Mouse (Mus musculus): ENCODE results near the gene Gm10491. TPM values are rescaled to one million over a fixed set of nuclear protein-coding genes. Genes with fewer than 3 reads are reported as not detected.

Gm10491 gene
- polyA plus RNA-seq, 1 experiment from 2014 or later = not detected

Other genes with a start within 250 kb of the Gm10491 start
- gene Plp2, start 236.4 kb downstream of the Gm10491 start, polyA plus RNA-seq (2015; fragmentation: Nextera tagmentation; extraction: Ambion mirVana) = 157 and 175 TPM in 2 replicates
- 0.11 and 0.25 TPM in 2 replicates for gene Magix, start 226.6 kb downstream of the Gm10491 start, polyA plus RNA-seq (2015; fragmentation: Nextera tagmentation; extraction: Ambion mirVana)
- 28.3 and 30.2 TPM in 2 replicates for gene Gpkow, start 210.7 kb downstream of the Gm10491 start, polyA plus RNA-seq (2015; fragmentation: Nextera tagmentation; extraction: Ambion mirVana)
- gene Wdr45, start 193.5 kb downstream of the Gm10491 start, polyA plus RNA-seq (2015; fragmentation: Nextera tagmentation; extraction: Ambion mirVana) = 25.0 and 28.7 TPM in 2 replicates
- 0.27 and 0.74 TPM in 2 replicates for gene Gm45208, start 185.6 kb downstream of the Gm10491 start, polyA plus RNA-seq (2015; fragmentation: Nextera tagmentation; extraction: Ambion mirVana)
- gene Praf2, start 179.4 kb downstream of the Gm10491 start, polyA plus RNA-seq (2015; fragmentation: Nextera tagmentation; extraction: Ambion mirVana) = 42.4 and 42.5 TPM in 2 replicates
- 5.6 and 6.1 TPM in 2 replicates for gene Ccdc120, start 156.9 kb downstream of the Gm10491 start, polyA plus RNA-seq (2015; fragmentation: Nextera tagmentation; extraction: Ambion mirVana)
- 16.3 and 16.9 TPM in 2 replicates for gene Tfe3, start 145.3 kb downstream of the Gm10491 start, polyA plus RNA-seq (2015; fragmentation: Nextera tagmentation; extraction: Ambion mirVana)
- 26.7 and 27.3 TPM in 2 replicates for gene Gripap1, start 118.1 kb downstream of the Gm10491 start, polyA plus RNA-seq (2015; fragmentation: Nextera tagmentation; extraction: Ambion mirVana)
- gene Kcnd1, start 85.5 kb downstream of the Gm10491 start, polyA plus RNA-seq (2015; fragmentation: Nextera tagmentation; extraction: Ambion mirVana) = 0.72 and 1.2 TPM in 2 replicates
- 28.0 and 29.4 TPM in 2 replicates for gene Otud5, start 66.5 kb downstream of the Gm10491 start, polyA plus RNA-seq (2015; fragmentation: Nextera tagmentation; extraction: Ambion mirVana)
- gene Pim2, start 29.6 kb downstream of the Gm10491 start, polyA plus RNA-seq (2015; fragmentation: Nextera tagmentation; extraction: Ambion mirVana) = 5.9 and 6.7 TPM in 2 replicates
- gene Slc35a2, start 23.8 kb downstream of the Gm10491 start, polyA plus RNA-seq (2015; fragmentation: Nextera tagmentation; extraction: Ambion mirVana) = 24.1 and 25.4 TPM in 2 replicates
- 79.0 and 81.7 TPM in 2 replicates for gene Pqbp1, start 8.6 kb downstream of the Gm10491 start, polyA plus RNA-seq (2015; fragmentation: Nextera tagmentation; extraction: Ambion mirVana)
- 130 and 143 TPM in 2 replicates for gene Timm17b, start 8.5 kb downstream of the Gm10491 start, polyA plus RNA-seq (2015; fragmentation: Nextera tagmentation; extraction: Ambion mirVana)
- gene Gm10490, start 1.7 kb upstream of the Gm10491 start, polyA plus RNA-seq (2015; fragmentation: Nextera tagmentation; extraction: Ambion mirVana) = not detected in 2 replicates
- 0.42 and 0.78 TPM in 2 replicates for gene Pcsk1n, start 12.0 kb upstream of the Gm10491 start, polyA plus RNA-seq (2015; fragmentation: Nextera tagmentation; extraction: Ambion mirVana)
- not detected in 2 replicates for gene Eras, start 20.8 kb upstream of the Gm10491 start, polyA plus RNA-seq (2015; fragmentation: Nextera tagmentation; extraction: Ambion mirVana)
- gene Hdac6, start 40.1 kb upstream of the Gm10491 start, polyA plus RNA-seq (2015; fragmentation: Nextera tagmentation; extraction: Ambion mirVana) = 22.8 and 24.9 TPM in 2 replicates
- gene Gata1, start 70.2 kb upstream of the Gm10491 start, polyA plus RNA-seq (2015; fragmentation: Nextera tagmentation; extraction: Ambion mirVana) = 2.8 and 5.9 TPM in 2 replicates
- gene Glod5, start 110.7 kb upstream of the Gm10491 start, polyA plus RNA-seq (2015; fragmentation: Nextera tagmentation; extraction: Ambion mirVana) = 0.38 and 0.53 TPM in 2 replicates
- gene Suv39h1, start 166.9 kb upstream of the Gm10491 start, polyA plus RNA-seq (2015; fragmentation: Nextera tagmentation; extraction: Ambion mirVana) = 34.4 and 34.9 TPM in 2 replicates
- gene Was, start 182.7 kb upstream of the Gm10491 start, polyA plus RNA-seq (2015; fragmentation: Nextera tagmentation; extraction: Ambion mirVana) = 0.24 and 0.33 TPM in 2 replicates
- 20.9 and 22.8 TPM in 2 replicates for gene Wdr13, start 225.1 kb upstream of the Gm10491 start, polyA plus RNA-seq (2015; fragmentation: Nextera tagmentation; extraction: Ambion mirVana)
- gene Rbm3, start 238.0 kb upstream of the Gm10491 start, polyA plus RNA-seq (2015; fragmentation: Nextera tagmentation; extraction: Ambion mirVana) = 323 and 335 TPM in 2 replicates